Mouse (Mus musculus): ENCODE data around the gene Chst2. TPM values are rescaled to one million over a fixed set of nuclear protein-coding genes. Genes with fewer than 3 reads are reported as not detected.

Gene Chst2
- total RNA-seq, 1 experiment = 3.0 TPM

GRCm38 (mm10) chr9:95365882-95366281 is 40.6 kb downstream of the Chst2 start:
- H3K27ac ChIP-seq (ENCODE audit: insufficient read depth, low read depth, low read length, poor library complexity, severe bottlenecking) = no peak overlapping the region
- in situ Hi-C loops (cut with MboI; ENCODE audit: low sequenced_read_pairs in 2 of 2, unreplicated experiment in 2 of 2) = no loop called here
- H3K4me3 ChIP-seq (ENCODE audit: insufficient read depth in 1 of 2, low read depth in 1 of 2, low read length in 2 of 2, poor library complexity in 1 of 2, severe bottlenecking in 1 of 2) = no peak overlapping the region
- H3K9me3 ChIP-seq (ENCODE audit: control insufficient read depth, insufficient read depth, low read depth, low read length) = no peaks in the 10 kb centered on the region
- no peak overlapping the region for H3K9ac ChIP-seq (ENCODE audit: insufficient read depth, low read depth, low read length, poor library complexity, severe bottlenecking)
- no peak for TF ChIP-seq MAFK (IDR thresholded peaks at IDR 0.05; ENCODE audit: insufficient read depth, low read depth, low read length)
- no peak for TF ChIP-seq ZC3H11A (IDR thresholded peaks at IDR 0.05; ENCODE audit: borderline replicate concordance, low read depth, low read length)
- TF ChIP-seq ZNF384 (IDR thresholded peaks at IDR 0.05; ENCODE audit: low read depth, low read length) = no peak
- TF ChIP-seq CHD2 (IDR thresholded peaks at IDR 0.05; ENCODE audit: low read depth, low read length) = no peak
- no peak for TF ChIP-seq HCFC1 (IDR thresholded peaks at IDR 0.05; ENCODE audit: borderline replicate concordance, insufficient read depth, low read length)
- H3K36me3 ChIP-seq (ENCODE audit: control insufficient read depth, insufficient read depth, low read length, poor library complexity, severe bottlenecking) = no peaks in the 10 kb centered on the region
- no peak for DNase-seq (ENCODE audit: low read depth, low spot score)
- no peaks in the 10 kb centered on the region for H3K4me1 ChIP-seq (ENCODE audit: control insufficient read depth in 2 of 2, insufficient read depth in 2 of 2, low read length in 2 of 2, poor library complexity in 1 of 2)

DNA sequence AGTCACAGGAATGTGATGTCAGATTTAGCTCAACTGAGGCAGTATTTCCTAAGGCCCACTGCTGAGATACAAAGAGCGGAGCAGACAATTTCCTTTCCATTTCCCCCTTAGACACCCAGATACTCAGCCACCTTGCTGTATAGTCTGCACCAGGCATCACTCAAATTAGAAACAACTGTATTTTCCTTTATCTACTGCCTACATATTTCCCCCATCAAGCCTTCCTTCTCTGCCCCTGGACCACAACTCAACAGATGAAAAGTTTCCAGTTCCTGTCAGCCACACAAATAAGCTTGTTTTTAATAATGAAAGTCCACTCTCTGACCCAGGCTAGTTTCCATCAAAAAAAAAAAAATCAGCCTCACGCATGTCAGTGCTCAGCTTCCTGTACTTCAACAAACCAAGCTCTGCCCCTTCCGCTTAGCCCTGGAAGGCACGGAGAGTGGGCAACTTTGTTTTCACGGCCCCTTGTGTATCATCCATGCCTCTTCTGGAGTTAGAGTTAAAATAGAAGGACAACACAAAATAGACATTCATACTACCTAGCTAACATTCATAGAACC is 52.6 kb downstream of the Chst2 start:
- DNase-seq (ENCODE audit: low read depth, low spot score) = no peak
- TF ChIP-seq ZC3H11A (IDR thresholded peaks at IDR 0.05; ENCODE audit: borderline replicate concordance, low read depth, low read length) = no peak
- H3K27ac ChIP-seq (ENCODE audit: insufficient read depth, low read depth, low read length, poor library complexity, severe bottlenecking) = no peak overlapping the region
- in situ Hi-C loops (cut with MboI; ENCODE audit: low sequenced_read_pairs in 2 of 2, unreplicated experiment in 2 of 2) = no loop called here
- H3K4me1 ChIP-seq (ENCODE audit: control insufficient read depth in 2 of 2, insufficient read depth in 2 of 2, low read length in 2 of 2, poor library complexity in 1 of 2) = no peaks in the 10 kb centered on the region
- no peaks in the 10 kb centered on the region for H3K36me3 ChIP-seq (ENCODE audit: control insufficient read depth, insufficient read depth, low read length, poor library complexity, severe bottlenecking)
- H3K9me3 ChIP-seq (ENCODE audit: control insufficient read depth, insufficient read depth, low read depth, low read length) = no peaks in the 10 kb centered on the region
- H3K4me3 ChIP-seq (ENCODE audit: insufficient read depth in 1 of 2, low read depth in 1 of 2, low read length in 2 of 2, poor library complexity in 1 of 2, severe bottlenecking in 1 of 2) = no peak overlapping the region
- no peak overlapping the region for H3K9ac ChIP-seq (ENCODE audit: insufficient read depth, low read depth, low read length, poor library complexity, severe bottlenecking)

DNA sequence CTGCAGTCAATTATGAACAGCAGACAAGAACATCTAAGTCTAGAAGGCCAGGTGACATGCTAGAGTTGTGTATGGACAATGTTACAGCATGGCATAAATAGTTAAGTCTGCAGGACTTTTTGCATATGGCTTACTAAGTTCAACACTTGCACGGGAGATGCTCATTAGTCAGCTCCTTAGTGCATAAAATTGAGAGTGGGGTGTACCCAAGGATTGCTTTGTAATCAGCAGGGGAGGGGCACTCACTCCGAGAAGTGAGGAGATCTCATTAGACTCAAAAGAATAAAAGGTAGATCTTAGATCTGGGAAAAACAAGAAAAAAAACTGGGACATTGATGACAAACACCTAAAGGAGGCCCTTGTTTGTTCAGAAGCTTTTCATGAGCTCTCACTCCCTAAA is 54.6 kb downstream of the Chst2 start:
- Histone ChIP-seq H3K4me1 (ENCODE audit: control insufficient read depth in 2 of 2, insufficient read depth in 2 of 2, low read length in 2 of 2, poor library complexity in 1 of 2) (no peaks in the 10 kb centered on the region), H3K9me3 (ENCODE audit: control insufficient read depth, insufficient read depth, low read depth, low read length) (no peaks in the 10 kb centered on the region), H3K4me3 (ENCODE audit: insufficient read depth in 1 of 2, low read depth in 1 of 2, low read length in 2 of 2, poor library complexity in 1 of 2, severe bottlenecking in 1 of 2) (no peak overlapping the region), H3K9ac (ENCODE audit: insufficient read depth, low read depth, low read length, poor library complexity, severe bottlenecking) (no peak overlapping the region), H3K36me3 (ENCODE audit: control insufficient read depth, insufficient read depth, low read length, poor library complexity, severe bottlenecking) (no peaks in the 10 kb centered on the region), H3K27ac (ENCODE audit: insufficient read depth, low read depth, low read length, poor library complexity, severe bottlenecking) (no peak overlapping the region)
- in situ Hi-C loops (cut with MboI; ENCODE audit: low sequenced_read_pairs in 2 of 2, unreplicated experiment in 2 of 2) = no loop called here
- TF ChIP-seq ZC3H11A (IDR thresholded peaks at IDR 0.05; ENCODE audit: borderline replicate concordance, low read depth, low read length) (no peak), HCFC1 (IDR thresholded peaks at IDR 0.05; ENCODE audit: borderline replicate concordance, insufficient read depth, low read length) (no peak), ZNF384 (IDR thresholded peaks at IDR 0.05; ENCODE audit: low read depth, low read length) (no peak), MAFK (IDR thresholded peaks at IDR 0.05; ENCODE audit: insufficient read depth, low read depth, low read length) (no peak), CHD2 (IDR thresholded peaks at IDR 0.05; ENCODE audit: low read depth, low read length) (no peak)
- no peak for DNase-seq (ENCODE audit: low read depth, low spot score)

DNA sequence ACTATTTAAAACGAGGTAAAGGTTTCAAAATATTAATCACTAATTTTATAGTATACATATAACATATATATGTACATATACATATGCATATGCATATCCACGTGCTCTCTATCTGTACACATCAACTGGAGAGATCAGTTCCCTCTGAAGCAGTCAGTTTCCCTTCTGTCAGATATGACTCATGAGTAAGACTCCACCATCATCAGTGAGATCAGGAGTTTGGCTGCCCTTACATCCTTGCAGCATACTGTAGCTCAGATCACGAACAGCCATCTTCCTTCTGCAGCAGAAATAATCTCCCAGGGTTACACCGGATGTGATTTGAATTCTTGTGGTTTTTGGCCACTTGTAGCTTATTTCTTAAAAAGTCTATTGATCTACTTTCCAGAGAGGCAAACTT is 56.0 kb downstream of the Chst2 start:
- in situ Hi-C loops (cut with MboI; ENCODE audit: low sequenced_read_pairs in 2 of 2, unreplicated experiment in 2 of 2) = no loop called here
- no peak overlapping the region for H3K9ac ChIP-seq (ENCODE audit: insufficient read depth, low read depth, low read length, poor library complexity, severe bottlenecking)
- H3K9me3 ChIP-seq (ENCODE audit: control insufficient read depth, insufficient read depth, low read depth, low read length) = no peaks in the 10 kb centered on the region
- DNase-seq (ENCODE audit: low read depth, low spot score) = no peak
- no peak overlapping the region for H3K27ac ChIP-seq (ENCODE audit: insufficient read depth, low read depth, low read length, poor library complexity, severe bottlenecking)
- TF ChIP-seq CHD2 (IDR thresholded peaks at IDR 0.05; ENCODE audit: low read depth, low read length) (no peak), ZNF384 (IDR thresholded peaks at IDR 0.05; ENCODE audit: low read depth, low read length) (no peak), HCFC1 (IDR thresholded peaks at IDR 0.05; ENCODE audit: borderline replicate concordance, insufficient read depth, low read length) (no peak), ZC3H11A (IDR thresholded peaks at IDR 0.05; ENCODE audit: borderline replicate concordance, low read depth, low read length) (no peak), MAFK (IDR thresholded peaks at IDR 0.05; ENCODE audit: insufficient read depth, low read depth, low read length) (no peak)
- H3K36me3 ChIP-seq (ENCODE audit: control insufficient read depth, insufficient read depth, low read length, poor library complexity, severe bottlenecking) = no peaks in the 10 kb centered on the region
- no peaks in the 10 kb centered on the region for H3K4me1 ChIP-seq (ENCODE audit: control insufficient read depth in 2 of 2, insufficient read depth in 2 of 2, low read length in 2 of 2, poor library complexity in 1 of 2)
- no peak overlapping the region for H3K4me3 ChIP-seq (ENCODE audit: insufficient read depth in 1 of 2, low read depth in 1 of 2, low read length in 2 of 2, poor library complexity in 1 of 2, severe bottlenecking in 1 of 2)

Other genes with a start within 250 kb of the Chst2 start
- 88.7 and 95.3 TPM in 2 replicates for gene U2surp, start 105.3 kb upstream of the Chst2 start, total RNA-seq (2012; rRNA removed)
- gene Paqr9, start 152.9 kb upstream of the Chst2 start, total RNA-seq (2012; rRNA removed) = 0.58 TPM in 2 replicates
- 27.0 and 47.6 TPM in 2 replicates for gene Pcolce2, start 230.9 kb upstream of the Chst2 start, total RNA-seq (2012; rRNA removed)

Measured in ES-E14 (cell line).